8 mouse cellular contexts compared by ENCODE assay signal in the genomic region with DNA sequence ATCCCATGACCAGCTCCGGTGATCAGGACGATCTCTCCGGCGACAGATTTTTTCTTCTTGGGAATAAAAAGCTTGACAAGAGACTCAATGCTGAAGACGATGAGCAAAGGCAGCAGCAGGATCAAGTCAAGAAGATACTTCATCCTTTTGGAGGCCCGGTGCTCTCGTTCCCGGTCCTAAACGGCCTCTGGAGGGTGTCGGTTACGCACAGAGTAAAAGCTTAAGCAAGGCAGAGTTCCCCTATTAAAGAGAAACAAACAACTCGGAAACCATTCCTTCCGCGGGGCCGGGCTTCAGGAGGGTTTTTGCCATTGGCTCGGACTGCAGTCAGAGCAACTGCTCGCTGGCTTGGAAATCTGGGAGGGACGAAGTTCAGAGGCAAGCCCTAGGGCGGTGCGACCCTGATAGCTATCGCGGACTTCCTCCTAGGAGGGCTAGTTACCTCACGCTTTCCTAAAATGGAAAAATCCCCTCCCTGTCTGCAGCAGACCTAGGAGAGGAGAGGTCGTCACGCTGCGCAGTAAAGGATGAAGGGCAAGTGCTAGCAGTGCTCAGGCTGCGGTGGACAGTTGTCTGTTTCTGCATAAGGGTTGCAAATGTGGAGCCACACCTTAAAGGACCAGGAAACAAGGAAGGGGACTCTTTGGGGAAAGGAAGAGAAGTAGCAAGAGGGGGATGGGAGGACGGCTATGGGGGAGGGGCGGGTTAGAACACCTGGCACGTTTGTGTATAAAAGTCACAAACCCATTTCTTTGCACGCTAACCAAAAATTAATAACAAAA. TPM values are rescaled to one million over a fixed set of nuclear protein-coding genes. Genes with fewer than 3 reads are reported as not detected.
A peak's percentile ranks its signal among the peaks of the same experiment; 100 is the strongest.
DNase-seq lines count a peak whose midpoint lies in the region; ATAC-seq lines count a peak whose summit lies in the region.

A gene (minus strand): TSS at position 323 of the 782 bp plus-strand sequence.

- no peak within 1 kb of the TSS for H3K27ac ChIP-seq in forebrain, embryonic 11.5 days (ENCODE audit: low read depth, low read length)
- H3K27ac ChIP-seq in heart, embryonic 15.5 days, result peak within 1 kb of the TSS; percentile 89
- peak within 1 kb of the TSS; percentile 65 for H3K27ac ChIP-seq in liver, embryonic 13.5 days
- peak within 1 kb of the TSS; percentile 92 for H3K27ac ChIP-seq in stomach, embryonic 16.5 days (ENCODE audit: low read length)

- peak; percentile 28 to 30 for DNase-seq in CD8-positive naive resting alpha-beta T cell, adult 2 months (ENCODE audit: low read depth in 2 of 2, low spot score in 2 of 2)
- DNase-seq in c-Kit-positive CD71-negative TER-119-negative erythroid progenitor cells, embryonic 14.5 days (ENCODE audit: low read depth), result peak; percentile 68
- peak; percentile 73 for DNase-seq in forebrain, embryonic 11.5 days (ENCODE audit: low spot score)
- peak; percentile 92 to 95 for DNase-seq in kidney, postnatal 25 days
- DNase-seq in liver, embryonic 13.5 days, result peak; percentile 45
- peak; percentile 32 to 47 for DNase-seq in natural killer cell, adult 2 months (ENCODE audit: low spot score in 2 of 2)

- ATAC-seq in forebrain, embryonic 11.5 days (replicated peaks; ENCODE audit: low FRiP score), result peak; percentile 80
- ATAC-seq in heart, embryonic 15.5 days (replicated peaks; ENCODE audit: insufficient number of reproducible peaks, insufficient read depth, low FRiP score, low read depth), result peak; percentile 94
- ATAC-seq in liver, embryonic 13.5 days (ENCODE audit: low read depth), result peak; percentile 90
- peak; percentile 96 for ATAC-seq in stomach, embryonic 16.5 days (ENCODE audit: insufficient read depth, low FRiP score)

- no peaks in the 10 kb centered on the region for H3K9me3 ChIP-seq in forebrain, embryonic 11.5 days (ENCODE audit: control insufficient read depth, low read length)
- no peaks in the 10 kb centered on the region for H3K9me3 ChIP-seq in heart, embryonic 15.5 days (replicated peaks)
- no peaks in the 10 kb centered on the region for H3K9me3 ChIP-seq in liver, embryonic 13.5 days (replicated peaks)
- no peaks in the 10 kb centered on the region for H3K9me3 ChIP-seq in stomach, embryonic 16.5 days (replicated peaks; ENCODE audit: control insufficient read depth, low read length)

- no peaks in the 10 kb centered on the region for H3K36me3 ChIP-seq in forebrain, embryonic 11.5 days (ENCODE audit: control insufficient read depth, insufficient read depth, low read length)
- H3K36me3 ChIP-seq in heart, embryonic 15.5 days, result peaks cover 7% of the 10 kb centered on the region; the same call in 1 of the 2 replicates
- H3K36me3 ChIP-seq in liver, embryonic 13.5 days, result 0 out of 2 replicates have a peak, but pooled peaks cover 11% of the 10 kb centered on the region
- H3K36me3 ChIP-seq in stomach, embryonic 16.5 days (ENCODE audit: control insufficient read depth, insufficient read depth, low read length), result no peaks in the 10 kb centered on the region

- H3K27me3 ChIP-seq in forebrain, embryonic 11.5 days (ENCODE audit: control insufficient read depth, insufficient read depth, low read length), result peaks cover 2% of the 10 kb centered on the region; the same call in 1 of the 2 replicates
- no peaks in the 10 kb centered on the region for H3K27me3 ChIP-seq in heart, embryonic 15.5 days
- H3K27me3 ChIP-seq in liver, embryonic 13.5 days, result no peaks in the 10 kb centered on the region
- no peaks in the 10 kb centered on the region for H3K27me3 ChIP-seq in stomach, embryonic 16.5 days (ENCODE audit: control insufficient read depth, insufficient read depth, low read length)

- H3K4me3 ChIP-seq in forebrain, embryonic 11.5 days (ENCODE audit: low read depth, low read length), result peak within 1 kb of the TSS; percentile 36
- peak within 1 kb of the TSS; percentile 75 for H3K4me3 ChIP-seq in heart, embryonic 15.5 days
- H3K4me3 ChIP-seq in liver, embryonic 13.5 days (replicated peaks), result peak within 1 kb of the TSS; percentile 64
- H3K4me3 ChIP-seq in stomach, embryonic 16.5 days (replicated peaks; ENCODE audit: low read length), result peak within 1 kb of the TSS; percentile 57

- peak within 1 kb of the TSS; percentile 84 for H3K4me2 ChIP-seq in forebrain, embryonic 11.5 days (ENCODE audit: low read depth, low read length, severe bottlenecking)
- peak within 1 kb of the TSS; percentile 81 for H3K4me2 ChIP-seq in heart, embryonic 15.5 days
- H3K4me2 ChIP-seq in liver, embryonic 13.5 days, result peak within 1 kb of the TSS; percentile 71
- peak within 1 kb of the TSS; percentile 76 for H3K4me2 ChIP-seq in stomach, embryonic 16.5 days (ENCODE audit: low read depth, low read length)

- peak within 1 kb of the TSS; percentile 63 for H3K9ac ChIP-seq in forebrain, embryonic 11.5 days (ENCODE audit: low read length)
- peak within 1 kb of the TSS; percentile 74 for H3K9ac ChIP-seq in heart, embryonic 15.5 days
- peak within 1 kb of the TSS; percentile 69 for H3K9ac ChIP-seq in liver, embryonic 13.5 days
- peak within 1 kb of the TSS; percentile 75 for H3K9ac ChIP-seq in stomach, embryonic 16.5 days (ENCODE audit: low read length)

- no peaks in the 10 kb centered on the region for H3K4me1 ChIP-seq in forebrain, embryonic 11.5 days (replicated peaks; ENCODE audit: control insufficient read depth, insufficient read depth, low read length)
- peaks cover 36% of the 10 kb centered on the region for H3K4me1 ChIP-seq in heart, embryonic 15.5 days (replicated peaks)
- H3K4me1 ChIP-seq in liver, embryonic 13.5 days (replicated peaks), result peaks cover 51% of the 10 kb centered on the region
- peaks cover 34% of the 10 kb centered on the region for H3K4me1 ChIP-seq in stomach, embryonic 16.5 days (ENCODE audit: control insufficient read depth, insufficient read depth, low read length)

- WGBS in forebrain, embryonic 11.5 days, result 2% methylated on average over 31 of the region's 31 CpGs
- WGBS in heart, embryonic 15.5 days, result 2% methylated on average over 31 of the region's 31 CpGs
- 1% methylated on average over 31 of the region's 31 CpGs for WGBS in liver, embryonic 13.5 days (ENCODE audit: insufficient replicate concordance)
- WGBS in stomach, embryonic 16.5 days, result 1% methylated on average over 31 of the region's 31 CpGs

RNA-seq across cellular contexts. Expression of the gene that starts here (rescaled TPM):
- 0.95 and 0.96 TPM in 2 replicates for polyA plus RNA-seq in forebrain, embryonic 11.5 days (2014; fragmentation: Nextera tagmentation; extraction: Ambion mirVana)
- polyA plus RNA-seq in heart, embryonic 15.5 days (2015; fragmentation: Nextera tagmentation; extraction: Ambion mirVana), result 3.5 and 4.1 TPM in 2 replicates
- polyA plus RNA-seq in liver, embryonic 13.5 days (2015; fragmentation: Nextera tagmentation; extraction: Ambion mirVana), result 2.1 and 2.6 TPM in 2 replicates
- 7.0 and 7.8 TPM in 2 replicates for polyA plus RNA-seq in stomach, embryonic 16.5 days (2015; fragmentation: Nextera tagmentation; extraction: Ambion mirVana)

Comparison
In these comparisons a context has a peak if more than half of its experiments do, and no peak if none do; other contexts are left out.
1. Peak in DNase-seq, ATAC-seq, H3K4me3 ChIP-seq, H3K9ac ChIP-seq and H3K4me2 ChIP-seq in forebrain, embryonic 11.5 days; RNA of the gene not detected or under 1 TPM.
2. DNase-seq: peak in every context shown above with its lines; median percentile 94 in kidney, postnatal 25 days; 73 in forebrain, embryonic 11.5 days; 68 in c-Kit-positive CD71-negative TER-119-negative erythroid progenitor cells, embryonic 14.5 days; 45 in liver, embryonic 13.5 days; 40 in natural killer cell, adult 2 months; 29 in CD8-positive naive resting alpha-beta T cell, adult 2 months.